ENCODE assay signal across 13 mouse cellular contexts in the genomic region with DNA sequence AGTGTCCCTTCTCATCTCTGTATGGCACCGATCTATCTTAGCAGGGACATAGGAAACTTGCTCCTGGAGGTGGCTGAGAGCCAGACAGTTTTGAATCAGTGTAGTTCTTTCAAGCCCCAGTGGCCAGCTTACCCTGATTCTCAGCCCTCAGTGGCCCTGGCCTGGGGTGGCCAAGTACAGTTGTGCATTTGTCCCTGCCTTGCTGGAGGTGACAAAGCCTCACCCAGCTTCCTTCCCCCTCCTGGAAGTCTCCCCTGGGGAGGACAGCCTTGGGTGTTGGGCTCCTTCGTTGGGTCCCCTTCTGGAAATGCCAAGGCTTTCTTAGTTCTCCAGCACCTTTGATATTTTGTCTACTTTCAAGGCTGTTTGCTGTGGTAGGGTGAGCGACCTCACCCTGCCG. TPM values are rescaled to one million over a fixed set of nuclear protein-coding genes. Genes with fewer than 3 reads are reported as not detected.
DNase-seq lines count a peak whose midpoint lies in the region; ATAC-seq and TF ChIP-seq lines count a peak whose summit lies in the region.
"Had no signal": no experiment of that assay in that cellular context is flagged by ENCODE, and none has a peak within 500 bp of the region (broad histone marks: within the 10 kb centered on the region; RNA-seq: fewer than 3 reads in every experiment).

No protein-coding gene starts in this region.

- H3K36me3 ChIP-seq in heart, postnatal 0 days (replicated peaks; ENCODE audit: control insufficient read depth, insufficient read depth, low read length) = peaks cover 30% of the 10 kb centered on the region
- H3K36me3 ChIP-seq in heart, embryonic 12.5 days = peaks cover 35% of the 10 kb centered on the region
- H3K36me3 ChIP-seq in testis, adult 2 months (ENCODE audit: control insufficient read depth, insufficient read depth, low read length) = no peaks in the 10 kb centered on the region
- peaks cover 14% of the 10 kb centered on the region; the same call in 1 of the 2 replicates for H3K36me3 ChIP-seq in liver, embryonic 11.5 days (ENCODE audit: control insufficient read depth, insufficient read depth, low read length)
- H3K36me3 ChIP-seq in midbrain, embryonic 16.5 days (ENCODE audit: control insufficient read depth, insufficient read depth, low read length) = no peaks in the 10 kb centered on the region
- H3K36me3 ChIP-seq: embryonic facial prominence, embryonic 13.5 days; limb, embryonic 15.5 days had no signal

- TF ChIP-seq EP300 in heart, postnatal 0 days (IDR thresholded peaks at IDR 0.05; ENCODE audit: low read depth) = no peak

- H3K4me1 ChIP-seq in heart, postnatal 0 days (ENCODE audit: control insufficient read depth, insufficient read depth) = peaks cover 30% of the 10 kb centered on the region
- peaks cover 35% of the 10 kb centered on the region for H3K4me1 ChIP-seq in heart, embryonic 12.5 days (replicated peaks)
- H3K4me1 ChIP-seq in testis, adult 2 months (ENCODE audit: control insufficient read depth, insufficient read depth, low read length) = peaks cover 10% of the 10 kb centered on the region
- peaks cover 19% of the 10 kb centered on the region for H3K4me1 ChIP-seq in liver, embryonic 11.5 days (replicated peaks; ENCODE audit: control insufficient read depth, insufficient read depth, low read length)
- no peaks in the 10 kb centered on the region for H3K4me1 ChIP-seq in midbrain, embryonic 16.5 days (ENCODE audit: control insufficient read depth, insufficient read depth, low read length)

- no peak for DNase-seq in heart, postnatal 0 days (ENCODE audit: low spot score)
- no peak for DNase-seq in testis, postnatal 14 days (ENCODE audit: low spot score)
- no peak for DNase-seq in liver, embryonic 11.5 days (ENCODE audit: low spot score)
- DNase-seq in right cerebral cortex, postnatal 36 days (ENCODE audit: low spot score in 2 of 2) = no peak
- DNase-seq: cerebellum, adult 11 months; heart, postnatal 14 days had no signal

- TF ChIP-seq CTCF in heart, postnatal 0 days (IDR thresholded peaks at IDR 0.05; ENCODE audit: low read depth) = no peak
- no peak for TF ChIP-seq CTCF in testis, adult 2 months (IDR thresholded peaks at IDR 0.05; ENCODE audit: control insufficient read depth, insufficient read depth, insufficient replicate concordance, low read depth, low read length)

- H3K9ac ChIP-seq in heart, postnatal 0 days (replicated peaks; ENCODE audit: low read depth, low read length) = no peak overlapping the region
- no peak overlapping the region for H3K9ac ChIP-seq in heart, embryonic 12.5 days
- no peak overlapping the region for H3K9ac ChIP-seq in liver, embryonic 11.5 days (ENCODE audit: low read depth, low read length)
- H3K9ac ChIP-seq in midbrain, embryonic 16.5 days (ENCODE audit: low read depth, low read length) = no peak overlapping the region
- H3K9ac ChIP-seq: embryonic facial prominence, embryonic 13.5 days; limb, embryonic 15.5 days had no signal

- no peaks in the 10 kb centered on the region for H3K9me3 ChIP-seq in heart, postnatal 0 days (replicated peaks; ENCODE audit: control insufficient read depth, low read length)
- no peaks in the 10 kb centered on the region for H3K9me3 ChIP-seq in heart, embryonic 12.5 days (replicated peaks)
- H3K9me3 ChIP-seq in liver, embryonic 11.5 days (ENCODE audit: control insufficient read depth, low read length) = no peaks in the 10 kb centered on the region
- no peaks in the 10 kb centered on the region for H3K9me3 ChIP-seq in midbrain, embryonic 16.5 days (replicated peaks; ENCODE audit: control insufficient read depth, low read length, poor library complexity, severe bottlenecking)
- H3K9me3 ChIP-seq: embryonic facial prominence, embryonic 13.5 days; limb, embryonic 15.5 days had no signal

- peak overlapping the region; percentile 46 for H3K27ac ChIP-seq in heart, postnatal 0 days (ENCODE audit: low read depth)
- H3K27ac ChIP-seq in heart, embryonic 12.5 days (ENCODE audit: poor library complexity, severe bottlenecking) = no peak overlapping the region
- H3K27ac ChIP-seq in testis, adult 2 months (ENCODE audit: control insufficient read depth, insufficient read depth, low read depth, low read length) = peak overlapping the region; percentile 3; the same call in 1 of the 2 replicates
- peak overlapping the region; percentile 20; the same call in 1 of the 2 replicates for H3K27ac ChIP-seq in liver, embryonic 11.5 days (ENCODE audit: low read depth, low read length)
- H3K27ac ChIP-seq in midbrain, embryonic 16.5 days (ENCODE audit: low read length) = no peak overlapping the region
- H3K27ac ChIP-seq: embryonic facial prominence, embryonic 13.5 days; limb, embryonic 15.5 days had no signal

- no peak for ATAC-seq in heart, postnatal 0 days (ENCODE audit: insufficient read depth, low read depth)
- no peak for ATAC-seq in heart, embryonic 12.5 days (ENCODE audit: insufficient number of reproducible peaks, low FRiP score)
- no peak for ATAC-seq in liver, embryonic 11.5 days (replicated peaks; ENCODE audit: low FRiP score)
- no peak for ATAC-seq in midbrain, embryonic 16.5 days
- no peak for ATAC-seq in monocyte, adult 5-6 weeks (replicated peaks; ENCODE audit: insufficient number of reproducible peaks, low FRiP score, low TSS enrichment, poor library complexity, severe bottlenecking)

- H3K4me3 ChIP-seq in heart, postnatal 0 days (ENCODE audit: low read depth, low read length) = peak overlapping the region; percentile 22
- no peak overlapping the region for H3K4me3 ChIP-seq in heart, embryonic 12.5 days
- H3K4me3 ChIP-seq in testis, adult 2 months (ENCODE audit: control insufficient read depth, low read depth, low read length) = no peak overlapping the region
- H3K4me3 ChIP-seq in liver, embryonic 11.5 days (ENCODE audit: low read depth, low read length) = peak overlapping the region; percentile 28; the same call in 1 of the 2 replicates
- H3K4me3 ChIP-seq in midbrain, embryonic 16.5 days (ENCODE audit: low read depth, low read length) = no peak overlapping the region
- H3K4me3 ChIP-seq: embryonic facial prominence, embryonic 13.5 days; limb, embryonic 15.5 days had no signal

- no peak for TF ChIP-seq POLR2A in testis, adult 2 months (IDR thresholded peaks at IDR 0.05; ENCODE audit: control insufficient read depth, low read depth, low read length)

- H3K27me3 ChIP-seq in heart, postnatal 0 days (ENCODE audit: control insufficient read depth, insufficient read depth, low read length) = no peaks in the 10 kb centered on the region
- H3K27me3 ChIP-seq in heart, embryonic 12.5 days (replicated peaks) = no peaks in the 10 kb centered on the region
- H3K27me3 ChIP-seq in testis, adult 2 months (ENCODE audit: control insufficient read depth, insufficient read depth, low read length) = no peaks in the 10 kb centered on the region
- no peaks in the 10 kb centered on the region for H3K27me3 ChIP-seq in liver, embryonic 11.5 days (replicated peaks; ENCODE audit: control insufficient read depth, insufficient read depth, low read length)
- H3K27me3 ChIP-seq in midbrain, embryonic 16.5 days (ENCODE audit: control insufficient read depth, insufficient read depth, low read depth, low read length) = peaks cover 17% of the 10 kb centered on the region

- peak overlapping the region; percentile 78 for H3K4me2 ChIP-seq in heart, postnatal 0 days (ENCODE audit: low read depth, low read length)
- no peak overlapping the region for H3K4me2 ChIP-seq in heart, embryonic 12.5 days
- peak overlapping the region; percentile 78 for H3K4me2 ChIP-seq in liver, embryonic 11.5 days
- no peak overlapping the region for H3K4me2 ChIP-seq in midbrain, embryonic 16.5 days (ENCODE audit: low read length)
- H3K4me2 ChIP-seq: embryonic facial prominence, embryonic 13.5 days; limb, embryonic 15.5 days had no signal

- 61% methylated on average over 4 of the region's 4 CpGs for WGBS in heart, postnatal 0 days
- 78% methylated on average over 4 of the region's 4 CpGs for WGBS in heart, embryonic 12.5 days
- WGBS in liver, embryonic 11.5 days = 70% methylated on average over 4 of the region's 4 CpGs
- WGBS in midbrain, embryonic 16.5 days = 84% methylated on average over 4 of the region's 4 CpGs

RNA-seq across cellular contexts. Expression of gene Trim25, which starts 4.5 kb away (rescaled TPM):
- 7.8 and 10.5 TPM in 2 replicates for total RNA-seq in heart, postnatal 0 days (2014; rRNA removed; ENCODE audit: low replicate concordance)
- 14.5 and 16.1 TPM in 2 replicates for polyA plus RNA-seq in heart, postnatal 0 days (2015; fragmentation: Nextera tagmentation; extraction: Ambion mirVana)
- polyA plus RNA-seq in heart, embryonic 12.5 days (2016; fragmentation: Nextera tagmentation; extraction: Ambion mirVana) = 15.2 and 15.3 TPM in 2 replicates
- 4.3 and 4.6 TPM in 2 replicates for polyA plus RNA-seq in testis, adult 2 months (2012; rRNA removed)
- 20.6 and 21.1 TPM in 2 replicates for polyA plus RNA-seq in liver, embryonic 11.5 days (2014; fragmentation: Nextera tagmentation; extraction: Ambion mirVana)
- 3.5 and 3.8 TPM in 2 replicates for polyA plus RNA-seq in midbrain, embryonic 16.5 days (2015; fragmentation: Nextera tagmentation; extraction: Ambion mirVana)
- total RNA-seq in monocyte, adult 5-6 weeks (2017) = 49.5 to 82.1 TPM (median 73.1 TPM) in 3 replicates

RNA-seq across cellular contexts. Expression of gene Coil, which starts 33.7 kb away (rescaled TPM):
- total RNA-seq in heart, postnatal 0 days (2014; rRNA removed; ENCODE audit: low replicate concordance) = 5.3 and 8.5 TPM in 2 replicates
- polyA plus RNA-seq in heart, postnatal 0 days (2015; fragmentation: Nextera tagmentation; extraction: Ambion mirVana) = 4.6 and 5.3 TPM in 2 replicates
- 15.5 and 16.1 TPM in 2 replicates for polyA plus RNA-seq in heart, embryonic 12.5 days (2016; fragmentation: Nextera tagmentation; extraction: Ambion mirVana)
- polyA plus RNA-seq in testis, adult 2 months (2012; rRNA removed) = 98.9 and 101 TPM in 2 replicates
- 9.3 and 9.5 TPM in 2 replicates for polyA plus RNA-seq in liver, embryonic 11.5 days (2014; fragmentation: Nextera tagmentation; extraction: Ambion mirVana)
- 30.4 and 31.0 TPM in 2 replicates for polyA plus RNA-seq in midbrain, embryonic 16.5 days (2015; fragmentation: Nextera tagmentation; extraction: Ambion mirVana)
- 3.2 to 10.6 TPM (median 7.6 TPM) in 3 replicates for total RNA-seq in monocyte, adult 5-6 weeks (2017)

RNA-seq across cellular contexts. Expression of gene Elobl, which starts 37.0 kb away (rescaled TPM):
- total RNA-seq in heart, postnatal 0 days (2014; rRNA removed; ENCODE audit: low replicate concordance) = not detected in 2 replicates
- polyA plus RNA-seq in heart, postnatal 0 days (2015; fragmentation: Nextera tagmentation; extraction: Ambion mirVana) = not detected in 2 replicates
- polyA plus RNA-seq in heart, embryonic 12.5 days (2016; fragmentation: Nextera tagmentation; extraction: Ambion mirVana) = not detected in 2 replicates
- 0.27 and 0.48 TPM in 2 replicates for polyA plus RNA-seq in testis, adult 2 months (2012; rRNA removed)
- polyA plus RNA-seq in liver, embryonic 11.5 days (2014; fragmentation: Nextera tagmentation; extraction: Ambion mirVana) = not detected in 2 replicates
- not detected in 2 replicates for polyA plus RNA-seq in midbrain, embryonic 16.5 days (2015; fragmentation: Nextera tagmentation; extraction: Ambion mirVana)
- total RNA-seq in monocyte, adult 5-6 weeks (2017) = not detected in 3 replicates
- total RNA-seq: heart, postnatal 14 days; layer of hippocampus, adult 8-10 months had no signal
- polyA plus RNA-seq: embryonic facial prominence, embryonic 13.5 days; limb, embryonic 15.5 days had no signal

RNA-seq across cellular contexts. Expression of gene Scpep1, which starts 48.5 kb away (rescaled TPM):
- total RNA-seq in heart, postnatal 0 days (2014; rRNA removed; ENCODE audit: low replicate concordance) = 36.0 and 44.6 TPM in 2 replicates
- 36.9 and 41.4 TPM in 2 replicates for polyA plus RNA-seq in heart, postnatal 0 days (2015; fragmentation: Nextera tagmentation; extraction: Ambion mirVana)
- polyA plus RNA-seq in heart, embryonic 12.5 days (2016; fragmentation: Nextera tagmentation; extraction: Ambion mirVana) = 47.2 and 47.5 TPM in 2 replicates
- polyA plus RNA-seq in testis, adult 2 months (2012; rRNA removed) = 15.6 and 16.4 TPM in 2 replicates
- 57.4 and 59.4 TPM in 2 replicates for polyA plus RNA-seq in liver, embryonic 11.5 days (2014; fragmentation: Nextera tagmentation; extraction: Ambion mirVana)
- 31.9 and 37.9 TPM in 2 replicates for polyA plus RNA-seq in midbrain, embryonic 16.5 days (2015; fragmentation: Nextera tagmentation; extraction: Ambion mirVana)
- total RNA-seq in monocyte, adult 5-6 weeks (2017) = 36.8 to 48.1 TPM (median 46.4 TPM) in 3 replicates

Comparison
In these comparisons a context has a peak if more than half of its experiments do, and no peak if none do; other contexts are left out.
1. H3K27ac ChIP-seq: peak in heart, postnatal 0 days (single experiment), testis, adult 2 months (single experiment) and liver, embryonic 11.5 days (single experiment); none in heart, embryonic 12.5 days (single experiment) and midbrain, embryonic 16.5 days (single experiment).
2. H3K4me2 ChIP-seq: peak in heart, postnatal 0 days (single experiment) and liver, embryonic 11.5 days (single experiment); none in heart, embryonic 12.5 days (single experiment) and midbrain, embryonic 16.5 days (single experiment).
3. H3K4me3 ChIP-seq: peak in heart, postnatal 0 days (single experiment) and liver, embryonic 11.5 days (single experiment); none in heart, embryonic 12.5 days (single experiment), testis, adult 2 months (single experiment) and midbrain, embryonic 16.5 days (single experiment).